Mouse (Mus musculus) cerebellum, postnatal 10 days (tissue): ENCODE results near the gene Taf15.

Experiments used
- DNase-seq, 2 experiments: peaks; one replicate each; pipeline ENCODE4 v3.0.0; 2021; ENCODE audit warnings: mixed read lengths in 2 of 2

Taf15 gene

GRCm38 (mm10) chr11:83457912-83458601 lies 14.8 kb upstream of the Taf15 start:
- DNase-seq, result no peak

- DNase-seq, result peak; percentile 70 to 78
Observed at GRCm38 (mm10) chr11:83461462-83462027, 11.3 kb upstream of the Taf15 start.

GRCm38 (mm10) chr11:83462711-83463244 lies 10.1 kb upstream of the Taf15 start, which contains the start of gene Mmp28:
TSS of gene Mmp28 (minus strand) at chr11:83463071.
- DNase-seq, result peak; percentile 80 to 82

- DNase-seq, result peak; percentile 98
Observed at GRCm38 (mm10) chr11:83465976-83466375, 6.9 kb upstream of the Taf15 start.

GRCm38 (mm10) chr11:83467120-83467652 lies 5.7 kb upstream of the Taf15 start:
- DNase-seq, result peak; percentile 92 to 94

GRCm38 (mm10) chr11:83468765-83469164 lies 4.1 kb upstream of the Taf15 start:
- no peak for DNase-seq

GRCm38 (mm10) chr11:83471766-83472165 lies 1.1 kb upstream of the Taf15 start:
- DNase-seq, result no peak

GRCm38 (mm10) chr11:83473235-83474016 lies 540 bp downstream of the Taf15 start:
- DNase-seq, result no peak

- DNase-seq, result no peak
Observed at GRCm38 (mm10) chr11:83491488-83491887, 18.6 kb downstream of the Taf15 start.

- no peak for DNase-seq
Observed at GRCm38 (mm10) chr11:83495571-83495970, 22.7 kb downstream of the Taf15 start.

GRCm38 (mm10) chr11:83504308-83504707 lies 31.4 kb downstream of the Taf15 start:
- no peak for DNase-seq

GRCm38 (mm10) chr11:83509521-83509920 lies 36.6 kb downstream of the Taf15 start:
- DNase-seq, result no peak

GRCm38 (mm10) chr11:83517153-83517552 lies 44.3 kb downstream of the Taf15 start:
- DNase-seq, result no peak

GRCm38 (mm10) chr11:83518371-83518770 lies 45.5 kb downstream of the Taf15 start:
- DNase-seq, result no peak

- DNase-seq, result no peak
Observed at GRCm38 (mm10) chr11:83522075-83522474, 49.2 kb downstream of the Taf15 start, which contains the start of gene Heatr9. TSS of gene Heatr9 (minus strand) at chr11:83522175.

- peak in 1 of 2 experiments; percentile 16 for DNase-seq
Observed at GRCm38 (mm10) chr11:83529024-83529423, 56.1 kb downstream of the Taf15 start.

- no peak for DNase-seq
Observed at GRCm38 (mm10) chr11:83530360-83530759, 57.5 kb downstream of the Taf15 start, which contains the start of gene Ccl5. TSS of gene Ccl5 (minus strand) at chr11:83530518.

GRCm38 (mm10) chr11:83533192-83533591 lies 60.3 kb downstream of the Taf15 start:
- no peak for DNase-seq

- no peak for DNase-seq
Observed at GRCm38 (mm10) chr11:83534143-83534542, 61.3 kb downstream of the Taf15 start.

- DNase-seq, result peak; percentile 76 to 77
Observed at GRCm38 (mm10) chr11:83534609-83535423, 61.9 kb downstream of the Taf15 start.

GRCm38 (mm10) chr11:83536831-83537230 lies 63.9 kb downstream of the Taf15 start:
- no peak for DNase-seq

GRCm38 (mm10) chr11:83538705-83539314 lies 65.9 kb downstream of the Taf15 start:
- no peak for DNase-seq
